Mouse (Mus musculus) CH12.LX (cell line): ENCODE data around the gene Tkt. TPM values are rescaled to one million over a fixed set of nuclear protein-coding genes. Genes with fewer than 3 reads are reported as not detected.
A peak's percentile ranks its signal among the peaks of the same experiment; 100 is the strongest.

Experiments used
- DNase-seq: peaks from one replicate; pipeline ENCODE4 v3.0.0-alpha.2; 2013; ENCODE audit errors: extremely low read depth
- H3K27ac ChIP-seq: 2 replicates; pipeline ENCODE4 v1.5.1; 2012; ENCODE audit warnings: low read depth, mild to moderate bottlenecking, control low read depth, moderate library complexity; ENCODE audit not compliant: insufficient read depth
- H3K27me3 ChIP-seq: replicated peaks from 2 replicates; pipeline ENCODE3; 2012; ENCODE audit warnings: inconsistent platforms
- H3K36me3 ChIP-seq, 2 experiments: replicated peaks in 1 of 2; 2 replicates each; pipeline versions ENCODE3 to v1.6.1; 2012; ENCODE audit warnings: inconsistent platforms in 1 of 2, low read length in 1 of 2, mild to moderate bottlenecking in 1 of 2, mixed read lengths in 1 of 2, moderate library complexity in 1 of 2; ENCODE audit not compliant: control insufficient read depth in 1 of 2, insufficient read depth in 1 of 2
- H3K4me1 ChIP-seq, 2 experiments: 2 replicates each; pipeline ENCODE4 v1.6.1; 2012; ENCODE audit warnings: inconsistent platforms in 1 of 2, moderate library complexity in 1 of 2; ENCODE audit not compliant: insufficient read depth in 2 of 2, control insufficient read depth in 1 of 2
- H3K4me2 ChIP-seq: 2 replicates; pipeline ENCODE4 v1.6.1; 2012; ENCODE audit warnings: low read depth, mild to moderate bottlenecking, control low read depth; ENCODE audit not compliant: poor library complexity, insufficient read depth, severe bottlenecking
- H3K4me3 ChIP-seq, 3 experiments: fragments of 150-350 bp in 1 of 3; sonication (generic) in 1 of 3; replicated peaks in 1 of 3; 2 replicates each; pipeline versions ENCODE3 to v1.5.1; 2011 to 2012; ENCODE audit warnings: low read depth in 2 of 3, low read length in 2 of 3, mild to moderate bottlenecking in 2 of 3, moderate library complexity in 2 of 3, control low read depth in 1 of 3, improper control_type of control experiment in 1 of 3, inconsistent platforms in 1 of 3, mixed read lengths in 1 of 3; ENCODE audit not compliant: poor library complexity in 1 of 3
- H3K79me2 ChIP-seq: replicated peaks from 2 replicates; pipeline ENCODE4 v1.6.1; 2012; ENCODE audit warnings: mild to moderate bottlenecking, moderate library complexity; ENCODE audit not compliant: control insufficient read depth, poor library complexity, insufficient read depth, severe bottlenecking; ENCODE audit errors: extremely low read depth
- H3K9ac ChIP-seq: 2 replicates; pipeline ENCODE4 v1.6.1; 2012; ENCODE audit warnings: low read depth, mild to moderate bottlenecking, control low read depth, moderate library complexity; ENCODE audit not compliant: insufficient read depth
- H3K9me3 ChIP-seq: replicated peaks from 2 replicates; pipeline ENCODE3; 2012; ENCODE audit warnings: low read length, inconsistent platforms, mixed read lengths
- CHD2 ChIP-seq: IDR thresholded peaks from 2 replicates; pipeline ENCODE4 v1.6.1; 2011; ENCODE audit warnings: low read length, improper control_type of control experiment
- CTCF ChIP-seq, 2 experiments: IDR thresholded peaks in 1 of 2; conservative IDR thresholded peaks in 1 of 2; 2 replicates each; pipeline ENCODE4 v1.5.1; 2011 to 2012; ENCODE audit warnings: low read depth in 2 of 2, low read length in 2 of 2, improper control_type of control experiment in 1 of 2, inconsistent platforms in 1 of 2, mild to moderate bottlenecking in 1 of 2, moderate library complexity in 1 of 2
- ELF1 ChIP-seq: IDR thresholded peaks from 2 replicates; pipeline ENCODE4 v1.6.1; 2014; ENCODE audit warnings: low read depth, mild to moderate bottlenecking, inconsistent platforms, low read length, improper control_type of control experiment
- EP300 ChIP-seq: IDR thresholded peaks from 2 replicates; pipeline ENCODE4 v1.6.1; 2011; ENCODE audit warnings: low read length, improper control_type of control experiment
- IRF4 ChIP-seq: IDR thresholded peaks from 2 replicates; pipeline ENCODE4 v1.6.1; 2014; ENCODE audit warnings: low read depth, mild to moderate bottlenecking, inconsistent platforms, low read length, improper control_type of control experiment
- JUN ChIP-seq: IDR thresholded peaks from 2 replicates; pipeline ENCODE4 v1.6.1; 2011; ENCODE audit warnings: low read depth, mild to moderate bottlenecking, low read length, improper control_type of control experiment, moderate library complexity; ENCODE audit not compliant: insufficient read depth
- JUND ChIP-seq: conservative IDR thresholded peaks from 2 replicates; pipeline ENCODE4 v1.6.1; 2011; ENCODE audit warnings: low read depth, low read length, improper control_type of control experiment
- MAX ChIP-seq: IDR thresholded peaks from 2 replicates; pipeline ENCODE4 v1.6.1; 2011; ENCODE audit warnings: low read length, improper control_type of control experiment
- MEF2A ChIP-seq: IDR thresholded peaks from 2 replicates; pipeline ENCODE4 v1.6.1; 2014; ENCODE audit warnings: low read depth, mild to moderate bottlenecking, inconsistent platforms, low read length, improper control_type of control experiment, borderline replicate concordance
- RAD21 ChIP-seq: IDR thresholded peaks from 2 replicates; pipeline ENCODE4 v1.6.1; 2011; ENCODE audit warnings: low read depth, mild to moderate bottlenecking, low read length, improper control_type of control experiment, moderate library complexity
- SMC3 ChIP-seq: IDR thresholded peaks from 2 replicates; pipeline ENCODE4 v1.6.1; 2011; ENCODE audit warnings: low read depth, low read length, improper control_type of control experiment
- TCF12 ChIP-seq: IDR thresholded peaks from 2 replicates; pipeline ENCODE4 v1.6.1; 2014; ENCODE audit warnings: low read depth, mild to moderate bottlenecking, inconsistent platforms, low read length, improper control_type of control experiment
- ZC3H11A ChIP-seq: IDR thresholded peaks from 2 replicates; pipeline ENCODE4 v1.6.1; 2012; ENCODE audit warnings: low read depth, mild to moderate bottlenecking, inconsistent platforms, low read length, improper control_type of control experiment
- ZMIZ1 ChIP-seq: IDR thresholded peaks from 2 replicates; pipeline ENCODE4 v1.6.1; 2012; ENCODE audit warnings: low read depth, mild to moderate bottlenecking, inconsistent platforms, low read length, improper control_type of control experiment
- dilution Hi-C: fragments of 300-500 bp; cut with MboI; formaldehyde crosslinking; loops from 2 replicates; pipeline ENCODE4 v1.14.3; 2020; ENCODE audit warnings: low sequenced_read_pairs; ENCODE audit not compliant: extremely low pct_unique_long_range_greater_than_20kb, extremely low pct_ligation_motif_present
- in situ Hi-C: fragments of 300-500 bp; cut with MboI; formaldehyde crosslinking; loops from 3 replicates; pipeline ENCODE4 v1.14.3; 2019; ENCODE audit warnings: low sequenced_read_pairs, low pct_ligation_motif_present, low pct_unique_long_range_greater_than_20kb, mixed read lengths
- polyA plus RNA-seq: library from polyadenylated mRNA; unstranded; fragments of >175 nt; gene quantifications from 2 replicates; pipeline ENCODE4 v1.2.1, GENCODE M21; 2012; ENCODE audit warnings: low read depth; ENCODE audit not compliant: insufficient read length
- total RNA-seq, 2 experiments: library from RNA; depleted of rRNA; stranded (reverse); fragments of 300-350 nt in 1 of 2; fragments of >200 nt in 1 of 2; gene quantifications; 2 replicates each; pipeline ENCODE4 v1.2.3; 2012 to 2014

Gene Tkt
- 432 and 450 TPM in 2 replicates for total RNA-seq (2012; rRNA removed)
- total RNA-seq (2014; rRNA removed): 420 and 456 TPM in 2 replicates
- polyA plus RNA-seq: 735 and 837 TPM in 2 replicates

DNA sequence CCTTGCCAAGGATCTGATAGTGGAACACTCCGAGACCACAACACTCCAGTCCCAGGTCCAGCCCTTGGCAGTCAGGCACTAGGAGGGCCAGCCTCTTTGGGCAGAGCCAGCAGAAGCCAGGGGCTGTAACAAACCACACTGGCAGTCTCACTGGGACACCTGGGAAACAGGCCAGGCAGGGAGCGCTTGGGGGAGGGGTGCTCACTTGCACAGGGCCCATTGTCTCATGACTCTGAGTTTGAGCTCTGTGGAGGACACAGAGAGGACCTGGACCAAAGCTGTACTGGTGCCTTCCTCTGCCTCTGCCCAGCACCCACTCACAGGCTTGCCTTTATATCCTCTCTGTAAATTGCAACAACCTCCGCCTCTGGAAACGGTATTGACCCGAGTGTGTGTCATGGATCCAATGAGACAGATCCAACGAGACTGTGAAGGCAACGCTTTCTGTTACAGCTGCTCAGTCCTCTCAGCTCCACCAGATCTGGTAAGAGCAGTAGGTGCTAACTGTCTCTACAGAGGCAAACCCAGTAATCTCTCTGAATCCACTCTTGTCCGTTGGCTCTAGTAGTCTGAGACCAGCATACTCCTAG, at the start of gene Tkt:
Tkt (plus strand) TSS at position 229 of the 590 bp plus-strand sequence.
- DNase-seq: no peak
- in situ Hi-C loops (no loop called here), dilution Hi-C loops (no loop called here)
- peak within 1 kb of the TSS; percentile 81 for H3K27ac ChIP-seq
- peak within 1 kb of the TSS; percentile 75 for H3K4me2 ChIP-seq
- H3K4me3 ChIP-seq: peak within 1 kb of the TSS; percentile 78 to 97 (median 94)
- TF ChIP-seq CHD2: 0 out of 2 replicates have a peak, but pooled peaks have one; percentile 23
- TF ChIP-seq MAX: no peak
- peaks cover 39% of the 10 kb centered on the region for H3K79me2 ChIP-seq
- H3K4me1 ChIP-seq: peaks cover 17 to 44% of the 10 kb centered on the region in 2 experiments
- no peaks in the 10 kb centered on the region for H3K9me3 ChIP-seq
- peak within 1 kb of the TSS; percentile 92 for H3K9ac ChIP-seq
- H3K36me3 ChIP-seq: peaks cover 0 to 9% of the 10 kb centered on the region in 2 experiments
- H3K27me3 ChIP-seq: no peaks in the 10 kb centered on the region

DNA sequence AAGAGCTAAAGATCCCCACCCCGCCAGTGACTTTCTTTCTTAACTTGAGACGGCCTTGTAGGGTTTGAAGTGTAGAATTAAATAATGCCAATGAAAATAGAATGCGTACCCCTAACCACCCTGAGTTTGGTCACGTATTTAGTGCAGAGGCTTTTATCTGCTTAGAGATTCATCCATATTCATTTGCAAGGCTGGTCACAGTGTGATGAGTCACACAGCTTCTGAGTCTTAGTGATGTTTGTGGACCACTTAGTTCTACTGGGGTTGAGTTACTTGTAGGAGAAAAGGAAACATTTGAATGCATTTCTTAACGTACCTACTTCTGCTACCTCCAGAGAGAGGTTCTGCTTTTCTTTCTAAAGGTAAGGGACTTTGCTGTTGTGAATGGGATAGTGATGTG, 43.2 kb upstream of the Tkt start:
- Histone ChIP-seq H3K4me3 (no peak overlapping the region), H3K4me2 (no peak overlapping the region), H3K27me3 (no peaks in the 10 kb centered on the region), H3K36me3 (peaks cover 42 to 73% of the 10 kb centered on the region in 2 experiments), H3K9ac (no peak overlapping the region), H3K9me3 (no peaks in the 10 kb centered on the region), H3K4me1 (peaks cover under 1 to 27% of the 10 kb centered on the region in 2 experiments), H3K27ac (no peak overlapping the region), H3K79me2 (peaks cover 4% of the 10 kb centered on the region; the same call in 1 of the 2 replicates)
- in situ Hi-C loops: no loop called here
- no peak for DNase-seq
- TF ChIP-seq RAD21: no peak
- TF ChIP-seq MAX: no peak
- dilution Hi-C loops: no loop called here

DNA sequence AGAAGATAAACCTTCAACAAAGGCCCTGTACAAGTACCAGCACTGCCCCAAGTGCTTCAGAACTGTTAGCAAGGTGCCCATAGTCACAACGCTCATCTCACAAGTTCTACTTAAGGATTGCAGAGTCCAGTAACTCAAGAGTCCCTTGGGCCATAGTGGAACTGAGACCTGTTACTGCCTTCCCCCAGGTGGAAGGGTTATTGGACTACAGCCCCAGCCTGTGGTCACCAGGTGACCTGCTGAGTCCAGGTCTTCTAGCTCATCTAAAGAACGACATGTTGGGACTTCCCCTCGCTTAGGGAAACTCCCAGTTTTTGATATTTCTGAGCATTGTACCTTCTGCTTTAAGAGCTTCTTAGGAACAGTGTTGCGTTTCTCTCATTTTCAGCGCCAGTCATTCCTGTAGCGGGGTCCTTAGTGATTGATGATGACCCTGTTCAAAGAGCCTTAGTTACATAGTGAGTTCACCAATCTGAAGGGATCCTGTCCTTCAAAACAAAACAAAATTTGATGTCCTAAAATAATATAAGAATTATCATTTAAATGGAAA, 37.9 kb upstream of the Tkt start:
- Histone ChIP-seq H3K4me1 (peaks cover 7 to 49% of the 10 kb centered on the region in 2 experiments), H3K27me3 (no peaks in the 10 kb centered on the region), H3K36me3 (peaks cover 39 to 67% of the 10 kb centered on the region in 2 experiments), H3K4me3 (no peak overlapping the region), H3K9me3 (no peaks in the 10 kb centered on the region), H3K27ac (peak overlapping the region; percentile 44; the same call in 1 of the 2 replicates), H3K9ac (no peak overlapping the region), H3K79me2 (peaks cover 10% of the 10 kb centered on the region; the same call in 1 of the 2 replicates), H3K4me2 (peak overlapping the region; percentile 77)
- dilution Hi-C loops: no loop called here
- TF ChIP-seq SMC3 (no peak), JUN (peak; percentile 60), JUND (peak; percentile 82), ZMIZ1 (0 out of 2 replicates have a peak, but pooled peaks have one; percentile 30), IRF4 (peak; percentile 88), EP300 (peak; percentile 72), TCF12 (peak; percentile 64; the same call in 1 of the 2 replicates), ZC3H11A (no peak), RAD21 (no peak; the same call in 1 of the 2 replicates), CTCF (conservative IDR thresholded peaks at IDR 0.05 in 1 of 2, IDR thresholded peaks at IDR 0.05 in 1 of 2; ENCODE audit: low read depth in 2 of 2, low read length in 2 of 2) (peak in 1 of 2 experiments; percentile 7; a peak in 1 of 4 replicates), MEF2A (0 out of 2 replicates have a peak, but pooled peaks have one; percentile 34), ELF1 (no peak)
- in situ Hi-C loops: no loop called here
- peak; percentile 79 for DNase-seq
